Mouse (Mus musculus) heart, postnatal 0 days (tissue): Measurements from ENCODE around the gene Syap1. TPM values are rescaled to one million over a fixed set of nuclear protein-coding genes. Genes with fewer than 3 reads are reported as not detected.

ENCODE experiments used
- ATAC-seq: fragments of 200-750 bp; cut with Nextera tagmentation; 2 replicates; pipeline ENCODE4 v1.8.0; 2017; ENCODE audit warnings: low read depth, moderate number of reproducible peaks, moderate library complexity; ENCODE audit not compliant: insufficient read depth
- DNase-seq: peaks from one replicate; pipeline ENCODE4 v3.0.0-alpha.2; 2016; ENCODE audit warnings: low spot score
- H3K27ac ChIP-seq: fragments of 300-500 bp; sonication (generic); 2 replicates; pipeline ENCODE4 v1.5.1; 2014; ENCODE audit warnings: low read depth, mild to moderate bottlenecking
- H3K27me3 ChIP-seq: fragments of 300-500 bp; sonication (generic); 2 replicates; pipeline ENCODE4 v1.6.1; 2014; ENCODE audit warnings: low read length, mixed read lengths; ENCODE audit not compliant: control insufficient read depth, insufficient read depth
- H3K36me3 ChIP-seq: fragments of 300-500 bp; sonication (generic); replicated peaks from 2 replicates; pipeline ENCODE4 v1.6.1; 2014; ENCODE audit warnings: low read length, mixed read lengths; ENCODE audit not compliant: control insufficient read depth, insufficient read depth
- H3K4me1 ChIP-seq: fragments of 300-500 bp; sonication (generic); 2 replicates; pipeline ENCODE4 v1.6.1; 2014; ENCODE audit warnings: antibody characterized with exemption; ENCODE audit not compliant: control insufficient read depth, insufficient read depth
- H3K4me2 ChIP-seq: fragments of 300-500 bp; sonication (generic); 2 replicates; pipeline ENCODE4 v1.6.1; 2014; ENCODE audit warnings: low read depth, mild to moderate bottlenecking, low read length, moderate library complexity
- H3K4me3 ChIP-seq: fragments of 300-500 bp; sonication (generic); 2 replicates; pipeline ENCODE4 v1.5.1; 2014; ENCODE audit warnings: low read depth, low read length
- H3K9ac ChIP-seq: fragments of 300-500 bp; sonication (generic); replicated peaks from 2 replicates; pipeline ENCODE4 v1.6.1; 2014; ENCODE audit warnings: low read depth, low read length, mixed read lengths
- H3K9me3 ChIP-seq: fragments of 300-500 bp; sonication (generic); replicated peaks from 2 replicates; pipeline ENCODE4 v1.6.1; 2016; ENCODE audit warnings: low read length; ENCODE audit not compliant: control insufficient read depth
- CTCF ChIP-seq: IDR thresholded peaks from 2 replicates; pipeline ENCODE4 v1.5.1; 2016; ENCODE audit warnings: antibody characterized with exemption, control low read depth, low read depth
- EP300 ChIP-seq: IDR thresholded peaks from 2 replicates; pipeline ENCODE4 v1.6.1; 2016; ENCODE audit warnings: antibody characterized with exemption, low read depth
- WGBS: fragments of 180-500 bp; shearing (Covaris S2); extraction: QIAGEN DNeasy Blood & Tissue Kit; methylation state at CpG from one replicate; pipeline ENCODE4 v1.1.7; 2014; 5-methylcytosine and 5-hydroxymethylcytosine counted together
- polyA plus RNA-seq: library from polyadenylated mRNA; unstranded; fragments of >200 nt; fragmentation: Nextera tagmentation; extraction: Ambion mirVana; gene quantifications from 2 replicates; pipeline ENCODE4 v1.2.1, GENCODE M21; 2015
- total RNA-seq: library from RNA; depleted of rRNA; stranded (reverse); fragments of >200 nt; gene quantifications from 2 replicates; pipeline ENCODE4 v1.2.3, GENCODE M21; 2014; ENCODE audit warnings: low replicate concordance

The Syap1 gene
- total and polyA plus RNA-seq, 2 experiments from 2014 or later: 27.5 to 30.3 TPM

DNA sequence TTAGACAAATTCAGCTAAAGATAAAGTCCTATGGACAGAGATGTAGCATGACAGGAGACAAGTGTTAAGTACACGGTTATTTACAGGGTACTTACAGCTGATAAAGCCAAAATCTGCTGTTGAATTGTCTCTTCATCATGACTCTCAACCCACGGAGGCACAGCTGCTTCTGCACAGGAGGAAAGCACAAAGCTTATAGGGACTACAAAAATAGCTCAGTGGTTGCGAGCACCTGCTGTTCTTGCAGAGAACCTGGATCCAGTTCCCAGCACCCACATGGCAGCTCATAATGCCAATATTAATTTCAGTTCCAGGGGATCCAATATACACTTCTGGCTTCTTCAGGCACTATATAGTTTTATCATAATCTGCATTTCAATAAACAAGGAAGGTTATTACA, 10.0 kb downstream of the Syap1 start:
- no peak overlapping the region for H3K9ac ChIP-seq
- no peak for DNase-seq
- no peak overlapping the region for H3K27ac ChIP-seq
- 0 out of 2 replicates have a peak, but pooled peaks cover 7% of the 10 kb centered on the region for H3K36me3 ChIP-seq
- H3K4me2 ChIP-seq: no peak overlapping the region
- H3K27me3 ChIP-seq: no peaks in the 10 kb centered on the region
- no peaks in the 10 kb centered on the region for H3K4me1 ChIP-seq
- no peaks in the 10 kb centered on the region for H3K9me3 ChIP-seq
- TF ChIP-seq EP300 (no peak), CTCF (no peak)
- no peak overlapping the region for H3K4me3 ChIP-seq
- WGBS: 72% methylated on average over 3 of the region's 3 CpGs
- ATAC-seq: no peak

DNA sequence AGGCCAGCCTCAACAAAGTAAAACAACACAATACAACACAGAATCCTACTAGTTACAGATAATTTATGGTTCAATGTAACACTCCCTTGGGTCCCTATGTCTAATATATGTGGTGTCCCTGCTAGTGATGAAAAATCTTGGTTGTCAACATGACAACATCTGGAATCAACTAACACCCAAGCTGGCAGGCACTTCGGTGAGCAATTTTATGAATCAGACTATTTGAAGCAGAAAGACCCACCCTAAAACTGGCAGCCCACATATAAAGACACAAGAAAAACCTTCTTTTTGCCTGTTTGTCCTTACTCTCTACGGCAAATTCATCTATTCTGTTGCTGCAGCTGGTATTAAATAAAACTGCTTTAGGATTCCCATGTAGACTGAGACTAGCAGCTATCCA, 14.5 kb downstream of the Syap1 start:
- H3K4me1 ChIP-seq: no peaks in the 10 kb centered on the region
- peaks cover 14% of the 10 kb centered on the region; the same call in 1 of the 2 replicates for H3K36me3 ChIP-seq
- no peak overlapping the region for H3K4me3 ChIP-seq
- no peak overlapping the region for H3K27ac ChIP-seq
- H3K4me2 ChIP-seq: no peak overlapping the region
- TF ChIP-seq EP300 (no peak), CTCF (no peak)
- 84% methylated on average over 2 of the region's 2 CpGs for WGBS
- H3K9me3 ChIP-seq: no peaks in the 10 kb centered on the region
- DNase-seq (no peak), ATAC-seq (no peak)
- H3K9ac ChIP-seq: no peak overlapping the region
- H3K27me3 ChIP-seq: no peaks in the 10 kb centered on the region

DNA sequence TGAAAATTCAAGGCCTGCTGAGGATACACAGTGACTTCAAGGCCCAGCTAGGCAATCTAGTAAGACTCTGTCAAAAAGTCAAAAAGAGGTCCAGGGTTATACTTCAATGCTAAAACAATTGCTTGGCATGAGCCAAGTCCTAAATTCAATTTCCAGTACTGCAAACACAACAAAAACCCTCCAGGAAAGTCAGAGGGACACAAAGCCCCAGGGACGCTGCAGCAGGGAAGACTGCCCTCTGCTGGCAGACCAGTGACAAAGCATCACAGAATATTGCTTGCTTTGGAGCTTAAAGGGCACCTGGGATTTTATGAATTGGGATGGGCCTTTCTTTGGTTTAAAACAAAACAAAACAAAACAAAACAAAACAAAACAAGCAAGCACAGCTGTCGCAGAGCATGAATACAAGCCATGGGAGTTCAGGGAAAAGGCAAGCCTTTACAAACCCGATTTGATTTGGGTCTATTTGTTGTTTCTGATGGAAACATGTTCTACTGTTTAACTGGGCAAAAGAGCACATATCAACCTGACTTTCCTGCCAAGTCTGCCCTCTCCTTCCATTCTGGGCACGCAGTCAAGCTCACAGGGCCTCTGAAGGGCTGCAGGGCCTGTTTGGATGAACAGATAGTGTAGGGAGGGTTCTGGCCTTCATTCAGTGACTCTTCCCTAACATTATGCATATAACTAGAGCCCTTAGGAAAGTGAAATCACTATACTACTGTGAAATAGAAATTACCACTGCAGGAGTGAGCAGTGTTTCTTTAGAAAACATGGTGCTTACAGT, 16.3 kb downstream of the Syap1 start:
- Histone ChIP-seq H3K4me1 (no peaks in the 10 kb centered on the region), H3K4me3 (no peak overlapping the region), H3K9me3 (no peaks in the 10 kb centered on the region), H3K36me3 (peaks cover 7% of the 10 kb centered on the region; the same call in 1 of the 2 replicates), H3K9ac (no peak overlapping the region), H3K4me2 (no peak overlapping the region), H3K27me3 (no peaks in the 10 kb centered on the region), H3K27ac (peak overlapping the region; percentile 38)
- ATAC-seq: peak; percentile 69
- peak; percentile 24 for DNase-seq
- WGBS: 29% methylated on average over 4 of the region's 4 CpGs
- TF ChIP-seq EP300 (no peak), CTCF (peak; percentile 68)

DNA sequence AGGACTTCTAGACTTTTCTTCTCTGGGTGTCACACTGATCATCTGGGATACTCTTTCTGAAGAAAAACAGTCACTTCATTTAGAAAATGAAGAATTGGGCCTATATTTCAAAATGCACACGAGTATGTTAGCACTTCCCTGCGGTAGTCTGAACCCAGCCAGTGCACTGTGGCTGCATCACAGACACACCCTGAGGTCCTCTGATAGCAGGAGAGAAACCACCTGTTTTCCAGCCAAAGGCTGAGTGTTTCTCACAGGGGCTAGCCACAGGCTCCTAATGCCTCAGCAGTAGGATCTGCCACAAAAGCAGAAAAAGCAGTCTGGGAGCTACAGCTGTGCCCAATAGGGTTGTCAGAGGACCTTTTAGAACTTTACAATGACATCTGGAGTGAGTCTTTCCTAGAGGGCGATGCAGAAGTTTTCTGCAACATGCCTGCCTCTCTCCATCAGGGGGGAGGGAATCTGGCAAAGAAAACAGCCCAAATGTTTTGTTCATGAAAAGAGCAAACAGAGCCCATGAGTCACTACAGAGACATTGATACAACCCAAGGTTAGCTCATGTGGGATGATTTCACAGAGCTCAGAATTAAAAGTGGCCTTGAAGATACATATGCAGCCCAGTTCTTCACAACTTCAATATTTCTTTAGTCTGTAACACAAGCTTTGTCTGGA, 19.8 kb downstream of the Syap1 start:
- no peaks in the 10 kb centered on the region for H3K27me3 ChIP-seq
- no peak overlapping the region for H3K4me3 ChIP-seq
- H3K36me3 ChIP-seq: peaks cover 11% of the 10 kb centered on the region; the same call in 1 of the 2 replicates
- no peak overlapping the region for H3K9ac ChIP-seq
- H3K9me3 ChIP-seq: no peaks in the 10 kb centered on the region
- no peaks in the 10 kb centered on the region for H3K4me1 ChIP-seq
- ATAC-seq: no peak
- DNase-seq: no peak
- no peak for TF ChIP-seq EP300
- no peak for TF ChIP-seq CTCF
- H3K4me2 ChIP-seq: no peak overlapping the region
- 66% methylated on average over 3 of the region's 3 CpGs for WGBS
- H3K27ac ChIP-seq: no peak overlapping the region

DNA sequence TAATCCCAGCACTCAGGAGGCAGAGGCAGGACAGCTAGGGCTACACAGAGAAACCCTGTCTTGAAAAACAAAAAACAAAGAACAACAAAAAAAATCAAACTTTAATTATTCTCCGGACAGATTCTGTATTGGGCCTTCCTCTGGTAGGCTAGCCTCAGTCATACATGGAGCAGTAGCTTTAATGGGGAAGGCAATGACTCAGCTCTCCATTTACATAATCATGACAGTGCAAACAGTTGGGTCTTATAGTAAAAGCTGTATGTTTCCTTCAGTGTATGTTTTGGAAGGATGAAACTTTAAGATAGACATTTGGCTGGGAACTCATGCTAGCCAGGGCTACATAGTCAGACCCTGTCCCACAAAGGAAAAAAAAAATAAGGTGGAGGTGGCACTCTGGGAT, 39.6 kb downstream of the Syap1 start:
- TF ChIP-seq CTCF: no peak
- H3K9ac ChIP-seq: no peak overlapping the region
- H3K27me3 ChIP-seq: no peaks in the 10 kb centered on the region
- no peak overlapping the region for H3K27ac ChIP-seq
- H3K36me3 ChIP-seq: no peaks in the 10 kb centered on the region
- WGBS: 82% methylated on average over 1 of the region's 1 CpGs
- no peaks in the 10 kb centered on the region for H3K9me3 ChIP-seq
- H3K4me3 ChIP-seq: no peak overlapping the region
- ATAC-seq (no peak), DNase-seq (no peak)
- H3K4me2 ChIP-seq: no peak overlapping the region
- no peaks in the 10 kb centered on the region for H3K4me1 ChIP-seq
